In genomic region chr13:95623042-95623441, GRCm38 (mm10) we compare ENCODE assay signal across 28 mouse cellular contexts.
"Had no signal": no experiment of that assay in that cellular context is flagged by ENCODE, and none has a peak within 500 bp of the region (broad histone marks: within the 10 kb centered on the region; RNA-seq: fewer than 3 reads in every experiment).

No protein-coding gene starts in this region.

- H3K27me3 ChIP-seq: embryonic facial prominence, embryonic 12.5 days; embryonic facial prominence, embryonic 13.5 days; embryonic facial prominence, embryonic 15.5 days; forebrain, embryonic 12.5 days; forebrain, embryonic 13.5 days; forebrain, embryonic 15.5 days had no signal

- H3K4me3 ChIP-seq: embryonic facial prominence, embryonic 10.5 days; embryonic facial prominence, embryonic 12.5 days; embryonic facial prominence, embryonic 13.5 days; embryonic facial prominence, embryonic 15.5 days; erythroblast, embryonic 14.5 days; forebrain, embryonic 10.5 days; forebrain, embryonic 12.5 days; forebrain, embryonic 13.5 days; forebrain, embryonic 15.5 days; gastrocnemius, adult 2 months; heart, adult 2 months had no signal

- H3K36me3 ChIP-seq: embryonic facial prominence, embryonic 15.5 days had no signal

- H3K9me3 ChIP-seq: embryonic facial prominence, embryonic 10.5 days; embryonic facial prominence, embryonic 12.5 days; embryonic facial prominence, embryonic 13.5 days; embryonic facial prominence, embryonic 15.5 days; forebrain, embryonic 10.5 days; forebrain, embryonic 12.5 days; forebrain, embryonic 13.5 days; forebrain, embryonic 15.5 days had no signal

- DNase-seq: cerebellum, adult 8-10 months; cerebellum, adult 9-10 months; cerebellum, adult 9-11 months; cerebellum, postnatal 10 days; cerebellum, postnatal 14 days; cerebellum, postnatal 25 days; cerebellum, postnatal 36 days; embryo, embryonic 11 days; forebrain, postnatal 0 days; gastrocnemius, adult 2 months; gastrocnemius, postnatal 10 days; gastrocnemius, postnatal 14 days; gastrocnemius, postnatal 25 days; gastrocnemius, postnatal 36 days; heart, adult 11 months; heart, adult 18-20 months; heart, adult 2 months had no signal

- H3K4me1 ChIP-seq: embryonic facial prominence, embryonic 12.5 days; forebrain, embryonic 12.5 days had no signal

- ATAC-seq: forebrain, embryonic 13.5 days; forebrain, embryonic 14.5 days; forebrain, embryonic 15.5 days; forebrain, embryonic 16.5 days; forebrain, postnatal 0 days had no signal

- H3K4me2 ChIP-seq: embryonic facial prominence, embryonic 12.5 days; embryonic facial prominence, embryonic 13.5 days; embryonic facial prominence, embryonic 15.5 days; forebrain, embryonic 12.5 days; forebrain, embryonic 13.5 days; forebrain, embryonic 15.5 days had no signal

- H3K27ac ChIP-seq: embryonic facial prominence, embryonic 10.5 days; embryonic facial prominence, embryonic 12.5 days; embryonic facial prominence, embryonic 13.5 days; embryonic facial prominence, embryonic 15.5 days; forebrain, embryonic 10.5 days; forebrain, embryonic 12.5 days; forebrain, embryonic 13.5 days; forebrain, embryonic 15.5 days; gastrocnemius, adult 2 months; heart, adult 2 months had no signal

- H3K9ac ChIP-seq: embryonic facial prominence, embryonic 12.5 days; embryonic facial prominence, embryonic 13.5 days; embryonic facial prominence, embryonic 15.5 days; forebrain, embryonic 12.5 days; forebrain, embryonic 13.5 days; forebrain, embryonic 15.5 days; forebrain, postnatal 0 days had no signal
